Mouse (Mus musculus): ENCODE data around the gene Oas3.

Gene Oas3

DNA sequence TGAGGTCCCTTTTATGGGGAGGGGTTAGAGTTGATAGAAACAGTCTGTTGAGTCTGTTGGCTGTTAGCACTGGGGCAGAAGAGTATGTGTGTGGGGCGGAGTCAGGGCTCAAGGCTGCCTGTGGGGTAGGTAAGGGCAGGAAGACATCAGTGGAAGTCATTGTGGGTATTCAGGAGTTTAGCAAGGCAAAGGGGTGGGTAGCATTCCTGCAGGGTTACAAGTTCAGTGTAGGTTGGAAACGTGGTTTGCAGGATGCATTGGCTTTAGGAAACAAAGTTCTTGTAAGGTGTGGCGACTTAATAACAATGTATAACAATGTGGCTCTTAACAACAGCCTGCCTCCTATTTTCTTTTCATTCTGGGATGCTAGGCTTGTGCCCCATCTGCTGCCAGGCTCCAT is 26.3 kb downstream of the Oas3 start:
- no peak for DNase-seq

DNA sequence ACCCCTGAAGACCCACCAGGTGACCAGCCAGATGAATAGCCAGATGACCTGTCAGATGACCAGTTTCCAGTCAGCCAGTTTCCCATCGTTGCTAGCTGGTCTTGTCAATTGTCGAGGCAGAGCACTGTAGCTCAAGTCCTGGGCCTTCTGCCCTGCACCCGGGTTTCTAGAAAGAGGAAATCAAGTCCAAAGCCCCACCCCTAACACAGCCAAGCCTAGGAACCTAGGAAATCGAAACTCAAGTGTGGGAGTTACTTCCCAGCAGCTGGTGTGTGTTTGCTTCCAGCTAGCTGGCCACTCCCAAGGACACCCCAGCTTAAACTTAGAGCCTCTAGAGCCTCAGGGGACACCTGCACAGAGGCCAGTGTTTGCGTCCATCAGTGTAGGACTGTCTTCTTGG is 27.8 kb downstream of the Oas3 start, which contains the start of gene Oas2:
Gene Oas2 (minus strand): TSS at position 166 of the 400 bp plus-strand sequence.
- DNase-seq = peak; percentile 26

DNA sequence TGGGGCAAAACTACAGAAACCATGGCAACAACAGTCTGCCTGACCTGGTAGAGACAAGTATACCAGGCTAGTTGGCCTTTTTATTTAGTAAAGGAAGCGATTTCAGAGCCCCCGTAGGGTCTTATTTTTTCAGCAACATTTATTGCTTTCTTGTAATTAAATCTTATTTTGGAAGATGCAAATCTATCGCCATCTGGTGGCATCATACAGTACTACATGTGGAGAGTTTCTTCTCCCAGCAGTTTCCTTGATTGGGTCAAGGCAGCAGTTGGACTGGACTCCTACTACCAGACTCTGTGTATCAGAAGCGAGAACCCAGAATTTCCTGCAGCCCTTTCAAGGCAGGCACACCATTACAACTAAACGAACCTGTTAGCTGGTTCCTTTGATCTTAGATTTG is 31.0 kb downstream of the Oas3 start:
- peak; percentile 72 to 73 for DNase-seq

- DNase-seq = peak; percentile 71 to 77
These were observed 35.3 kb downstream of the Oas3 start for GRCm38 (mm10) chr5:120742125-120742524.

GRCm38 (mm10) chr5:120734380-120734990 is 43.0 kb downstream of the Oas3 start:
- no peak for DNase-seq

DNA sequence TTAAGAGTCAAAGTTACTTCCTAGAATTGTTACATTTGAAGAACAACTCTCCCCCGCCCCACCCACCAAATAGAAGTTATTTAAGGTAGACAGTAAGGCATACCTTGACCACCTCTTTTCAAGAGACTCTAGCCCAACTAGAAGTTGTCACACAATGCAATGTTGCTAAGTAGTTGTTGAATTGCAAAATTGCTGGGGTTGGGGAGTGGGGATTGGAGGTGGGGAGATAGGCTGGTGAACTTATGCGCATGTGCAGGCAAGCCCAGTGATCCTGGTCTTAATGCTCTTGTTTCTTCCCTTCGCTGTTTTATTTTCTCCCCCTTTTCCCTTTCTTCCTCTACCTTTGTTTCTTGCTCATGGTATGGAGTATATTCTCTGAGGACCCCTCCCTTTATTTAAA is 43.8 kb downstream of the Oas3 start:
- DNase-seq = no peak

DNA sequence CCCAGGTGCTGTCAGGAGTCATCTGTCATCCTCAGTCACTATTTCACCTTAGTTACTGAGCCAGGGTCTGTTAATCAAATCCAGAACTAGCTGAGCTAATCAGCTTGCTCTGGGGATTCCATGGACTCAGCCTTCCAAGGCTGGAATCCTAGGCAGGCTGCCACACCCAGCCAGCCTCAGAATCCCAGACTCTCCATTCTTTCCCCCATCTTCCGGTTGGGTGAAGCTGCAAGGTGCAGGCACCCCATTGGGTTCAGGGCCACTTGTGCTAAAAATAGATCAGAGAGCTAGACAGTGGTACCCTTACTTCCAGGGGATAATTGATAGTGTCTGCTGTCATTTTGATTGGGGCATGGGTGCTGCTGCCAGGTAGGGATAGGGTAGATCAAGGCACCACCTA is 44.7 kb downstream of the Oas3 start:
- no peak for DNase-seq

- no peak for DNase-seq
These were observed 48.1 kb downstream of the Oas3 start for GRCm38 (mm10) chr5:120729319-120729718.

GRCm38 (mm10) chr5:120725811-120726455 is 51.5 kb downstream of the Oas3 start:
- DNase-seq = no peak

GRCm38 (mm10) chr5:120721005-120721404 is 56.5 kb downstream of the Oas3 start:
- DNase-seq = no peak

DNA sequence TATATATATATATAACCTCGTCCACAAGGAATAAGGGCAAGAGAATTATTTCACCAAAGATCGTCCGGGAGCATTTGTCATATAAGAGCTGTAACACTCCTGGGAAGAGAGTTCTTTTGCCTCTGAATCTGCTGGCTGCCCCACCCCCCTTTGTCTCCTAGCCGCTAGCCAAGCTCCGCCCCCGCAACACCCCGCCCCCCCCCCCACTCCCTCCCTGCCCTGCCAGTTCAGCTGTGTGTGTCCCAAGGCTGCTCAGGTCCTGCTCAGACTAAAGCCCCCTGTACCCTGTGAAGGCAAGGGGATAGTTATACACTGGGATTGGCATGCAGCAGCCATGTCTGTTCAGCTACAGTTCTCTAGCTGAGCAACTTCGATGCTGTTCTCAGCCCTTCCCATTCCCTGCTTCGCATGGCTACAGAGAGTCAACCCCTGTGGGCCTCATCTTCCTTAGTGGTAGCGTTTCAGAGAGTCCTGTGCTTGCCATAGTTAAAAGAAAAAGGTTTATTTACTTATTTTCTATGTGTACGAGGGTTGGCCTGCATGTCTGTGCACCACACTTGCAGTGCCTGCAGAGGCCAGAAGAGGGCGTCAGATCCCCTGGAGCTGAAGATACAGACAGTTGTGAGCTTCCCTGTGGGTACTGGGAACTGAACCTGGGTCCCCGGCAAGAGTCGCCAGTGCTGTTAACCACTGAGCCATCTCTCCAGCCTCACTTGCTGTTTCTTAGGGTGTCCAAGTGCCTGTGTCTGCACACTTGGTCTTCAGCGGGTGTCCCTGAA is 58.7 kb downstream of the Oas3 start:
- no peak for DNase-seq

GRCm38 (mm10) chr5:120717136-120717535 is 60.3 kb downstream of the Oas3 start:
- no peak for DNase-seq

- peak; percentile 95 for DNase-seq
These were observed 63.1 kb downstream of the Oas3 start for GRCm38 (mm10) chr5:120714314-120714713.

DNA sequence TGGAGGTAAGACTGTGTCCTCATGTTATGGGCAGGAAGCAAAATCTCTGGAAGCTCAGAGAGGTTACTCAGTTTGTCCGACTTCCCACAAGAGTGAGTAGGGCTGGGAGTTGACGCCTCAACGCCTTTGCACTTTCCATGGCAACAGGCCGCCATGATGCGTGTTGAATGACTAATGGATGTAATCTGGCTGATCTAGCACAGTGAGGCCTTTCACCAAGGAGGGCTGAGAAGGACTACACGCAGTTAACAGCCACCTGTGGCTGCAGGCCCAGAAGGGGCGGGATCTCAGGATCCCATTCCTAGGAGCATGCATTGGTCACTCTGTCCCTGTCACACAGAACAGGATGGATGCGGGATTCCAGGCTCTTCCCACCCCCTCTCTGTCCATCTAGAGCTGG is 64.7 kb downstream of the Oas3 start:
- DNase-seq = no peak

GRCm38 (mm10) chr5:120711827-120712226 is 65.6 kb downstream of the Oas3 start, which contains the start of gene Dtx1:
Gene Dtx1, minus strand, starts transcription at chr5:120711927.
- DNase-seq = no peak

- peak; percentile 88 for DNase-seq
These were observed 66.0 kb downstream of the Oas3 start for GRCm38 (mm10) chr5:120711416-120711815.

- no peak for DNase-seq
These were observed 66.6 kb downstream of the Oas3 start for GRCm38 (mm10) chr5:120710826-120711248.

DNA sequence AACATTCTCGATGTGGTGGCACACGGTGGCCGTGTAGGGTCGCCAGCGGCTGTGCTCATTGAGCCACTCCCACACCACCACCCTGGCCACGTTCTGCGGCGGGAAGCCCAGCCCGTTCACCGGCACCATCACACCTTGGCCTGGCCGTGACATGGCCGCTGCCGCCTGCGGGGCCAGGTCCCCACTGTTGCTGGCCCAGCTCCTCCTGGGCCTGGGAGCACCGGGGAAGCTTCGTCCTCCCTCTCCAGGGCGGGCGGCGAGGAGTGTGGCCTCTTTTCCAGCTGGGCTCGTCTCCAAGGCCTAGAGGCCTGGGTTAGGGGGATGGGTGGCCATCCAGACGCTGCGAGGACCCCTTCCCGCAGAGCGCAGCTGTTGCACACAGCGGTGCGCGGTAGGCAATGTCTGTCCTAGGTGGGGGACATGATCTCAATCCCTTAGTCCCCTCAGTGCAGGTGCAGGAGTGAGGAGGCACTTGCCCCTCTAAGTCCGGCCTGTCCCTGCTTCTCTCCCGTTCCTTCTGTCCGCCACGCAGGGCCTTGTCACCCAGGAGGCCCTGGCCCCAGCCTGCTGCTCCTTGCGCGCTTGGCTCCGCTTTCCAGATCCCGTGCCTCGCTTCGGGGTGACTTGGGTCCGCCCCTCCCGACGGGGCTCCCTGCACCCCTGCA is 67.2 kb downstream of the Oas3 start:
- peak; percentile 30 to 42 for DNase-seq

GRCm38 (mm10) chr5:120706976-120707375 is 70.5 kb downstream of the Oas3 start:
- DNase-seq = peak; percentile 71 to 75

- DNase-seq = peak; percentile 74 to 79
These were observed 70.9 kb downstream of the Oas3 start for GRCm38 (mm10) chr5:120706541-120706940.

GRCm38 (mm10) chr5:120704421-120704820 is 73.0 kb downstream of the Oas3 start:
- peak; percentile 55 to 59 for DNase-seq

DNA sequence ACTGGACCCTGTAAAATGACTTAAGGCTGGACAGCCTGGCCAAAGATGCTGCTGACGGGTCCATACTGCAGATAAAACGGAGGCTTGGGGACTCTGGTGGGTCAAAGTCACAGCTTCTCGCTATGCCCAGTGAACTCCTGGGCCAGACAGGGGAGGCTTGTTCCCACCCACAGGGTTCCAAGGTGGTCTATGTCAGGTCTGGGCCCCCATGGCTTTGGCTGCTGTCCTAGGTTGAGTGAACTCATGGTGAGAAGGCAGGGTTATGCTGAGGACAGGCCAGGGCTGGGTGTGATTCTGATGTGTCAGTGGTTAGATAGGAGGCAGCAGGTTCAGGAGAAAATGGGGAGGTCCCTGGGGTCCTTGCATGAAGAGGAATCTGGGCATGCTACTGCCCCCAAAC is 73.8 kb downstream of the Oas3 start:
- DNase-seq = no peak
